Comparison of ENCODE assay signal across 25 mouse cellular contexts in genomic region chr6:48809494-48810219, GRCm38 (mm10). TPM values are rescaled to one million over a fixed set of nuclear protein-coding genes. Genes with fewer than 3 reads are reported as not detected.
DNase-seq lines count a peak whose midpoint lies in the region; ATAC-seq and TF ChIP-seq lines count a peak whose summit lies in the region.
"Had no signal": no experiment of that assay in that cellular context is flagged by ENCODE, and none has a peak within 500 bp of the region (broad histone marks: within the 10 kb centered on the region; RNA-seq: fewer than 3 reads in every experiment).

No protein-coding gene starts in this region.

- TF ChIP-seq CTCF in lung, embryonic 14.5 days (IDR thresholded peaks at IDR 0.05; ENCODE audit: low read depth), result no peak

- no peaks in the 10 kb centered on the region for H3K36me3 ChIP-seq in lung, embryonic 14.5 days (ENCODE audit: insufficient read depth)
- no peaks in the 10 kb centered on the region for H3K36me3 ChIP-seq in stomach, embryonic 15.5 days
- H3K36me3 ChIP-seq: embryonic facial prominence, embryonic 15.5 days; forebrain, embryonic 10.5 days; heart, embryonic 13.5 days had no signal

- 27% methylated on average over 3 of the region's 3 CpGs for WGBS in lung, embryonic 14.5 days
- 42% methylated on average over 3 of the region's 3 CpGs for WGBS in stomach, embryonic 15.5 days

- no peak overlapping the region for H3K9ac ChIP-seq in lung, embryonic 14.5 days
- H3K9ac ChIP-seq in stomach, embryonic 15.5 days, result no peak overlapping the region
- H3K9ac ChIP-seq: embryonic facial prominence, embryonic 15.5 days; heart, embryonic 13.5 days had no signal

- H3K27me3 ChIP-seq in lung, embryonic 14.5 days (ENCODE audit: insufficient read depth, low read length), result no peaks in the 10 kb centered on the region
- no peaks in the 10 kb centered on the region for H3K27me3 ChIP-seq in stomach, embryonic 15.5 days (replicated peaks)
- H3K27me3 ChIP-seq: CH12.LX; embryonic facial prominence, embryonic 15.5 days; heart, embryonic 13.5 days; Patski had no signal

- peak; percentile 92 for ATAC-seq in lung, embryonic 14.5 days (ENCODE audit: insufficient read depth)
- ATAC-seq in stomach, embryonic 15.5 days (ENCODE audit: insufficient read depth, low FRiP score, low read depth), result no peak
- ATAC-seq in megakaryocyte progenitor cell, adult 5-6 weeks (replicated peaks; ENCODE audit: poor library complexity), result no peak
- ATAC-seq: forebrain, embryonic 14.5 days; Patski had no signal

- peak overlapping the region; percentile 63 for H3K27ac ChIP-seq in lung, embryonic 14.5 days (ENCODE audit: low read depth)
- peak overlapping the region; percentile 53; the same call in 1 of the 2 replicates for H3K27ac ChIP-seq in stomach, embryonic 15.5 days
- H3K27ac ChIP-seq: embryonic facial prominence, embryonic 15.5 days; forebrain, embryonic 10.5 days; gastrocnemius, adult 2 months; heart, embryonic 13.5 days had no signal

- peak; percentile 92 for DNase-seq in lung, embryonic 14.5 days
- no peak for DNase-seq in lung, postnatal 25 days (ENCODE audit: low spot score)
- peak; percentile 18 for DNase-seq in lung, postnatal 10 days
- DNase-seq in lung, postnatal 36 days, result no peak
- no peak for DNase-seq in gastrocnemius, postnatal 4 days (ENCODE audit: low spot score in 2 of 2)
- DNase-seq: adrenal gland, adult 2 months; adrenal gland, postnatal 36 days; cerebellum, adult 2 months; cerebellum, postnatal 14 days; embryo, embryonic 11 days; gastrocnemius, adult 2 months; gastrocnemius, postnatal 25 days; heart, adult 11 months; heart, postnatal 36 days had no signal

- H3K4me1 ChIP-seq in lung, embryonic 14.5 days (ENCODE audit: insufficient read depth), result 0 out of 2 replicates have a peak, but pooled peaks cover 3% of the 10 kb centered on the region
- no peaks in the 10 kb centered on the region for H3K4me1 ChIP-seq in stomach, embryonic 15.5 days
- H3K4me1 ChIP-seq: embryonic facial prominence, embryonic 15.5 days; forebrain, embryonic 10.5 days; heart, embryonic 13.5 days had no signal

- no peak overlapping the region for H3K4me2 ChIP-seq in lung, embryonic 14.5 days
- no peak overlapping the region for H3K4me2 ChIP-seq in stomach, embryonic 15.5 days
- H3K4me2 ChIP-seq: embryonic facial prominence, embryonic 15.5 days; heart, embryonic 13.5 days had no signal

- H3K4me3 ChIP-seq in lung, embryonic 14.5 days (ENCODE audit: low read depth, low read length), result no peak overlapping the region
- no peak overlapping the region for H3K4me3 ChIP-seq in stomach, embryonic 15.5 days (replicated peaks)
- H3K4me3 ChIP-seq: embryonic facial prominence, embryonic 15.5 days; erythroblast, embryonic 14.5 days; forebrain, embryonic 10.5 days; gastrocnemius, adult 2 months; heart, embryonic 13.5 days had no signal

- no peaks in the 10 kb centered on the region for H3K9me3 ChIP-seq in lung, embryonic 14.5 days (ENCODE audit: low read depth, low read length)
- no peaks in the 10 kb centered on the region for H3K9me3 ChIP-seq in stomach, embryonic 15.5 days
- H3K9me3 ChIP-seq: embryonic facial prominence, embryonic 15.5 days; heart, embryonic 13.5 days had no signal

RNA-seq across cellular contexts. Expression of gene Tmem176a, which starts 31.1 kb away (rescaled TPM):
- 213 and 226 TPM in 2 replicates for polyA plus RNA-seq in lung, embryonic 14.5 days (2014; fragmentation: Nextera tagmentation; extraction: Ambion mirVana)
- polyA plus RNA-seq in stomach, embryonic 15.5 days (2015; fragmentation: Nextera tagmentation; extraction: Ambion mirVana), result 140 and 144 TPM in 2 replicates
- total RNA-seq in gastrocnemius, postnatal 4 days (2021), result 10 to 100 TPM; 18.9 to 30.2 TPM
- total RNA-seq in megakaryocyte progenitor cell, adult 5-6 weeks (2015), result 33.2 and 39.1 TPM in 2 replicates
- 22.1 and 27.5 TPM in 2 replicates for total RNA-seq in megakaryocyte progenitor cell, adult 5-6 weeks (2017)

RNA-seq across cellular contexts. Expression of gene Tmem176b, which starts 31.6 kb away (rescaled TPM):
- 387 and 409 TPM in 2 replicates for polyA plus RNA-seq in lung, embryonic 14.5 days (2014; fragmentation: Nextera tagmentation; extraction: Ambion mirVana)
- polyA plus RNA-seq in stomach, embryonic 15.5 days (2015; fragmentation: Nextera tagmentation; extraction: Ambion mirVana), result 314 and 315 TPM in 2 replicates
- 10 to 100 TPM; 62.0 to 78.8 TPM for total RNA-seq in gastrocnemius, postnatal 4 days (2021)
- total RNA-seq in megakaryocyte progenitor cell, adult 5-6 weeks (2015), result 90.6 and 115 TPM in 2 replicates
- total RNA-seq in megakaryocyte progenitor cell, adult 5-6 weeks (2017), result 84.2 and 92.0 TPM in 2 replicates

RNA-seq across cellular contexts. Expression of gene Gimap3, which starts 39.0 kb away (rescaled TPM):
- not detected in 2 replicates for polyA plus RNA-seq in lung, embryonic 14.5 days (2014; fragmentation: Nextera tagmentation; extraction: Ambion mirVana)
- 0.06 and 0.18 TPM in 2 replicates for polyA plus RNA-seq in stomach, embryonic 15.5 days (2015; fragmentation: Nextera tagmentation; extraction: Ambion mirVana)
- total RNA-seq in gastrocnemius, postnatal 4 days (2021), result under 1 TPM in 1 of 2 experiments, not detected in 1; 0.17 TPM
- 0.12 and 0.62 TPM in 2 replicates for total RNA-seq in megakaryocyte progenitor cell, adult 5-6 weeks (2015)
- total RNA-seq in megakaryocyte progenitor cell, adult 5-6 weeks (2017), result 0.61 TPM in 1 of 2 replicates, not detected in the other
- total RNA-seq: gastrocnemius, adult 2 months had no signal
- polyA plus RNA-seq: embryonic facial prominence, embryonic 11.5 days; embryonic facial prominence, embryonic 15.5 days; forebrain, embryonic 10.5 days; forebrain, embryonic 14.5 days; heart, embryonic 13.5 days; heart, postnatal 0 days; Patski had no signal

Comparison
In these comparisons a context has a peak if more than half of its experiments do, and no peak if none do; other contexts are left out.
1. DNase-seq: peak in lung, embryonic 14.5 days (single experiment) and lung, postnatal 10 days (single experiment); none in lung, postnatal 25 days (single experiment), lung, postnatal 36 days (single experiment) and gastrocnemius, postnatal 4 days (0 of 2).